Mouse (Mus musculus) G1E (cell line): Measurements from ENCODE around the gene Cfd. TPM values are rescaled to one million over a fixed set of nuclear protein-coding genes. Genes with fewer than 3 reads are reported as not detected.
A peak's percentile ranks its signal among the peaks of the same experiment; 100 is the strongest.

Experiments
- ATAC-seq: 2 replicates; pipeline ENCODE4 v1.8.0; 2016; ENCODE audit warnings: mild to moderate bottlenecking; ENCODE audit not compliant: insufficient number of reproducible peaks, poor library complexity, low FRiP score, severe bottlenecking; ENCODE audit errors: extremely low read depth
- DNase-seq: peaks from one replicate; pipeline ENCODE4 v3.0.0; 2012; ENCODE audit warnings: low spot score
- H3K27me3 ChIP-seq: 2 replicates; pipeline ENCODE4 v1.6.1; 2012; ENCODE audit warnings: mild to moderate bottlenecking, low read length, inconsistent platforms; ENCODE audit not compliant: insufficient read depth
- H3K36me3 ChIP-seq: replicated peaks from 2 replicates; pipeline ENCODE3; 2012; ENCODE audit warnings: mild to moderate bottlenecking, inconsistent platforms
- H3K4me1 ChIP-seq: 2 replicates; pipeline ENCODE4 v1.6.1; 2012; ENCODE audit warnings: low read depth, low read length, inconsistent platforms, mixed read lengths; ENCODE audit not compliant: insufficient read depth
- H3K4me3 ChIP-seq: 2 replicates; pipeline ENCODE4 v1.5.1; 2012; ENCODE audit warnings: low read depth, mild to moderate bottlenecking, inconsistent platforms, low read length, moderate library complexity, mixed read lengths
- H3K9me3 ChIP-seq: replicated peaks from 2 replicates; pipeline ENCODE4 v1.6.1; 2012; ENCODE audit warnings: inconsistent platforms
- CTCF ChIP-seq: IDR thresholded peaks from 2 replicates; pipeline ENCODE4 v1.5.1; 2012; ENCODE audit warnings: low read depth, low read length, inconsistent platforms, mixed read lengths
- GATA1 ChIP-seq: IDR thresholded peaks from 2 replicates; pipeline ENCODE4 v1.6.1; 2012; ENCODE audit warnings: borderline replicate concordance, low read length, inconsistent platforms, mixed read lengths
- GATA2 ChIP-seq: IDR thresholded peaks from 2 replicates; pipeline ENCODE4 v1.6.1; 2012; ENCODE audit warnings: low read depth, low read length, inconsistent platforms, borderline replicate concordance
- POLR2AphosphoS5 ChIP-seq: IDR thresholded peaks from 2 replicates; pipeline ENCODE4 v1.6.1; 2012; ENCODE audit warnings: low read depth, low read length, inconsistent platforms; ENCODE audit not compliant: insufficient replicate concordance
- TAL1 ChIP-seq: conservative IDR thresholded peaks from 2 replicates; pipeline ENCODE4 v1.6.1; 2012; ENCODE audit warnings: low read depth, low read length, inconsistent platforms, mixed read lengths
- polyA plus RNA-seq: library from polyadenylated mRNA; stranded (reverse); fragments of >175 nt; gene quantifications from 2 replicates; pipeline ENCODE4 v1.2.3, GENCODE M21; 2012
- total RNA-seq, 2 experiments: library from RNA; stranded (forward) in 1 of 2; stranded (reverse) in 1 of 2; fragments of 200-1000 nt in 1 of 2; fragments of >200 nt in 1 of 2; fragmentation: Nextera tagmentation in 1 of 2; gene quantifications; 2 replicates each; pipeline ENCODE4 v1.2.3; 2014 to 2017

Cfd gene
- total RNA-seq (2014; fragmentation: Nextera tagmentation) (not detected in 2 replicates), total RNA-seq (2017) (not detected in 2 replicates), polyA plus RNA-seq (not detected in 2 replicates)

- H3K27me3 ChIP-seq: peaks cover 47% of the 10 kb centered on the region
- DNase-seq: no peak
- no peaks in the 10 kb centered on the region for H3K9me3 ChIP-seq
- no peak for ATAC-seq
- H3K36me3 ChIP-seq: peaks cover 22% of the 10 kb centered on the region
- TF ChIP-seq TAL1: no peak
- no peak for TF ChIP-seq GATA1
- no peak for TF ChIP-seq GATA2
- TF ChIP-seq CTCF: no peak
- no peak for TF ChIP-seq POLR2AphosphoS5
- no peak within 1 kb of the TSS for H3K4me3 ChIP-seq
- H3K4me1 ChIP-seq: peaks cover 12% of the 10 kb centered on the region
Measured at GRCm38 (mm10) chr10:79890670-79891069, at the start of gene Cfd. Gene Cfd, plus strand, starts transcription at chr10:79890853.

DNA sequence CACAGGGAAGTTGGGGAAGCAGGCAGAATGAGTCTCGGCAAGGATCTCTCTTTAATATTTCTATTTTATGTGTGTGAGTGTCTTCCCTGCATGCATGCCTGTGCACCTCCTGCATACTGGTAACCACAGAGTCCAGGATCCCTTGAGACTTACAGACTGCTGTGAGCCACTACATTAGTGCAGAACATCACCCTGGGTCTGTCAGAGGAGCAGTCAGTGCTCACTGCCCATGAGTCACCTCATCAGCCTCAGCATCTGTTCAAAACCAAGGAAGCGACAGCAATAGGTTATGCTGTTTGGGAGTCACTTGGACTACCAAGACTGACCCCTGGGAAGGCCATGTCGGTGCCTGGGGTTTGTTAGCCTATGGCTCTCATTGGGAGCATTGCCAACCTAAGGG lies 48.3 kb upstream of the Cfd start:
- DNase-seq (no peak), ATAC-seq (no peak)
- Histone ChIP-seq H3K4me3 (no peak overlapping the region), H3K27me3 (peaks cover 47% of the 10 kb centered on the region), H3K9me3 (0 out of 2 replicates have a peak, but pooled peaks cover under 1% of the 10 kb centered on the region), H3K4me1 (peaks cover 17% of the 10 kb centered on the region), H3K36me3 (no peaks in the 10 kb centered on the region)
- TF ChIP-seq TAL1 (no peak), GATA2 (no peak), CTCF (no peak), GATA1 (no peak), POLR2AphosphoS5 (no peak)

DNA sequence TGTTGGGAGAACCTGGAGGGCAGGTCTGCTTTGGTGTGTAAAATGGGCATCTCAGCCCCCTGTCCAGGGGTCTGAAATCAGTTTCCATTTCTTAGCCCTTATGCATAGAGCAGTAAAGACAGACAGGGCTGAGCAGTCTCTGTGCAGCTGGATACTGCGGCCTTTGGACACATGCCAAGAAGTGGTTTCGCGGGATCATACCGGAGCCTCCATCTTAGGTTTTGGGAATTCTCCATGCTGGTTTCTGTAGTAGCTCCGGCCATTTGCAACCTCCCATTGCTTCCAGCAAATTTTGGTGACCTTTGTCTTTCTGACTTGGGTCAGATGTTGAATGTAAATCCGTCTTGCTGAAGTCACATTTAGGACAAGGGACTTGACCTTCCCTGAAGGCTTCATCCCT lies 47.2 kb upstream of the Cfd start:
- ATAC-seq (no peak), DNase-seq (no peak)
- H3K4me3 ChIP-seq: no peak overlapping the region
- TF ChIP-seq GATA1 (no peak), GATA2 (no peak), TAL1 (no peak), CTCF (no peak), POLR2AphosphoS5 (no peak)
- peaks cover 40% of the 10 kb centered on the region for H3K27me3 ChIP-seq
- peaks cover 17% of the 10 kb centered on the region for H3K4me1 ChIP-seq
- H3K9me3 ChIP-seq: no peaks in the 10 kb centered on the region
- no peaks in the 10 kb centered on the region for H3K36me3 ChIP-seq

DNA sequence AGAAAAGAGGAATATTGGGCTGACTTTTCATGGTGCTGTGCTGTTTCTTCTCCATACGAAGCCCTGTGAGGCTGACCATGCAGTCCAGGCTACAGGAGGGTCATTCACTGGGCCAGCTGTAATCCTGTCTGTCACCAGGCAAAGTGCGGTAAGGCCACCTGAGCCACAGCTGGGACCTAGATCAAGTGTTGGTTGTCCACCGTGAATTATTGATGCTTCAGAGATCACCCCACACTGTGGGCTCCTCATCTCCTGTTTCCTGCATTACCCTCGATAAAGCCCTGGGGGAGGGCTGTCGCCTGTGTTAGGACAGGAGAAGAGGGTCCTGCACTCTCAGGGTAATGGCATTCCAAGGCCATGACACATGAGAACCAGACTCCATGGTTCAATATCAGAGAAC lies 44.1 kb upstream of the Cfd start:
- H3K9me3 ChIP-seq: no peaks in the 10 kb centered on the region
- TF ChIP-seq GATA2: no peak
- no peak for TF ChIP-seq POLR2AphosphoS5
- TF ChIP-seq GATA1: no peak
- TF ChIP-seq TAL1: no peak
- no peak for TF ChIP-seq CTCF
- peaks cover 13% of the 10 kb centered on the region for H3K36me3 ChIP-seq
- no peak overlapping the region for H3K4me3 ChIP-seq
- peaks cover 25% of the 10 kb centered on the region for H3K4me1 ChIP-seq
- no peak for ATAC-seq
- peaks cover 26% of the 10 kb centered on the region for H3K27me3 ChIP-seq
- DNase-seq: no peak

DNA sequence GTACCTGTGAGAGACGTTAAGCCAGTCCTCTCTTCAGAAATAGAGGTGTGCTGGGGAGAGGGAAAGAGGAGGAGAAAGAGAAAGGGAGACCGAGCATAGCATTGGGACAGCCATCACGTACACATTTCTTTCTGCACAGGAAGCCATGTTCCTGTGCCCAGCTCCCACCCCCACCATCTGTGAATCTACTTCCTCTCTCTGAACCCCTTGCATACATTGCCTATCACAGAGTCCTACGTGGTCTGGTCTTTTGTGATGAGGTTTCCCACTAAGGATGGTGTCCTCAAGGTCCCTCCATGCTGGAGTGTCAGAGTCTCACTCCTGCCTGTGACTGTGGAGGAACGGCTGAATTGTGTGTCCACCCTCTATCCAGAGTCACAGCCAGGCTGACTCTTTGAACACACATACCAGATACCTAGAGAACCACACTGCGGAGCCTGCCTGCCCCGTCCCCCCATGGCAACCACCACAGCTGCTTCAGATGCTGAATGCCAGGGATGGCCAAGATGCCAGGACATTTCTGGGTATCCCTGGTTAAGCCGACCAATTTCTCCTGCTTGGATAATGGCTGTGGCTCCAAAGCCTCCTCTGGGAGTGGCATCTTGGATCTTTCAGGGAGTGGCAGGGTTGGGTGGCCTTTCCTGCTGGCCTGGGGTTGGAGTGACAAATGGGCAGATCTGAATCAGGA lies 40.6 kb upstream of the Cfd start:
- no peak for DNase-seq
- H3K36me3 ChIP-seq: peaks cover 18% of the 10 kb centered on the region
- H3K4me3 ChIP-seq: no peak overlapping the region
- peaks cover 9% of the 10 kb centered on the region for H3K27me3 ChIP-seq
- ATAC-seq: no peak
- H3K9me3 ChIP-seq: no peaks in the 10 kb centered on the region
- TF ChIP-seq GATA1 (no peak), CTCF (no peak), GATA2 (no peak), POLR2AphosphoS5 (no peak), TAL1 (no peak)
- peaks cover 44% of the 10 kb centered on the region for H3K4me1 ChIP-seq

GRCm38 (mm10) chr10:79851653-79852052 lies 39.0 kb upstream of the Cfd start:
- TF ChIP-seq POLR2AphosphoS5 (no peak), GATA2 (no peak), CTCF (no peak), GATA1 (no peak), TAL1 (no peak)
- Histone ChIP-seq H3K4me1 (peaks cover 51% of the 10 kb centered on the region), H3K9me3 (no peaks in the 10 kb centered on the region), H3K36me3 (peaks cover 34% of the 10 kb centered on the region), H3K4me3 (peak overlapping the region; percentile 93; the same call in 1 of the 2 replicates), H3K27me3 (peaks cover 2% of the 10 kb centered on the region)
- DNase-seq (no peak), ATAC-seq (no peak)
